Mouse (Mus musculus) forebrain, embryonic 15.5 days (tissue): ENCODE data around the gene BC049762. TPM values are rescaled to one million over a fixed set of nuclear protein-coding genes. Genes with fewer than 3 reads are reported as not detected.

Source experiments
- ATAC-seq: fragments of 200-750 bp; cut with Nextera tagmentation; replicated peaks from 2 replicates; pipeline ENCODE4 v1.8.0; 2017; ENCODE audit warnings: mild to moderate bottlenecking, moderate TSS enrichment, moderate library complexity
- H3K27ac ChIP-seq: fragments of 300-500 bp; sonication (generic); replicated peaks from 2 replicates; pipeline ENCODE4 v1.5.1; 2015; ENCODE audit warnings: mild to moderate bottlenecking, inconsistent platforms
- H3K27me3 ChIP-seq: fragments of 300-500 bp; sonication (generic); 2 replicates; pipeline ENCODE4 v1.6.1; 2015; ENCODE audit warnings: inconsistent platforms
- H3K36me3 ChIP-seq: fragments of 300-500 bp; sonication (generic); 2 replicates; pipeline ENCODE4 v1.6.1; 2015; ENCODE audit warnings: mild to moderate bottlenecking, inconsistent platforms
- H3K4me1 ChIP-seq: fragments of 300-500 bp; sonication (generic); 2 replicates; pipeline ENCODE4 v1.6.1; 2015; ENCODE audit warnings: inconsistent platforms
- H3K4me2 ChIP-seq: fragments of 300-500 bp; sonication (generic); replicated peaks from 2 replicates; pipeline ENCODE4 v1.6.1; 2015; ENCODE audit warnings: mild to moderate bottlenecking, inconsistent platforms
- H3K4me3 ChIP-seq: fragments of 300-500 bp; sonication (generic); 2 replicates; pipeline ENCODE4 v1.5.1; 2015; ENCODE audit warnings: mild to moderate bottlenecking, inconsistent platforms
- H3K9ac ChIP-seq: fragments of 300-500 bp; sonication (generic); replicated peaks from 2 replicates; pipeline ENCODE4 v1.6.1; 2015; ENCODE audit warnings: mild to moderate bottlenecking, inconsistent platforms
- H3K9me3 ChIP-seq: fragments of 300-500 bp; sonication (generic); 2 replicates; pipeline ENCODE4 v1.6.1; 2016; ENCODE audit warnings: inconsistent platforms
- WGBS: fragments of 180-500 bp; shearing (Covaris S2); methylation state at CpG from one replicate; pipeline ENCODE4 v1.1.7; 2015; ENCODE audit warnings: mixed read lengths; 5-methylcytosine and 5-hydroxymethylcytosine counted together
- polyA plus RNA-seq: library from polyadenylated mRNA; unstranded; fragments of >200 nt; fragmentation: Nextera tagmentation; extraction: Ambion mirVana; gene quantifications from 2 replicates; pipeline ENCODE4 v1.2.1, GENCODE M21; 2015

The BC049762 gene
- polyA plus RNA-seq, 1 experiment from 2014 or later, result 0.33 TPM

DNA sequence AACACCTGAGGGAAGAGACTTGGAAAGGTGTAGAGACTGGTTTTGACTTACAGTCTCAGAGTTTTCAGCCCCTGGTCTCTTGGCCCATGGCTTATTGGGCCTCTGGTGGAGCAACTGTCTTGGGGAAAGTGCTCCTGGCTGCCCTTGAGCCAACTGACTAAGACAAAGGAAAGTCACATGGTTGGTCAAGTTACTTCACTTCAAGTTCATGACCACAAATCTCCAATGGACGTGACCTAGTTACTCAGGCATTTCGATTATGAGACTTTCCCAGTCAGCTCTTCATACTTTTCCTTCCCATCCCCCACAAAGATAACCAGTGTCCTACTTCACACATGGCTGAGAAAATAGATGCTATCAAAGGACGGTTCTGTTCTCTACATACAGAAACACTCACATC lies 55.1 kb downstream of the BC049762 start:
- no peaks in the 10 kb centered on the region for H3K4me1 ChIP-seq
- no peak overlapping the region for H3K27ac ChIP-seq
- H3K36me3 ChIP-seq, result no peaks in the 10 kb centered on the region
- H3K27me3 ChIP-seq, result no peaks in the 10 kb centered on the region
- 89% methylated on average over 3 of the region's 3 CpGs for WGBS
- no peak overlapping the region for H3K4me2 ChIP-seq
- H3K9ac ChIP-seq, result no peak overlapping the region
- no peaks in the 10 kb centered on the region for H3K9me3 ChIP-seq
- no peak for ATAC-seq
- H3K4me3 ChIP-seq, result no peak overlapping the region

Other genes with a start within 250 kb of the BC049762 start
- not detected in 2 replicates for gene Olfr54, start 248.8 kb downstream of the BC049762 start, polyA plus RNA-seq
- not detected in 2 replicates for gene Olfr1375, start 214.9 kb downstream of the BC049762 start, polyA plus RNA-seq
- 12.3 and 12.5 TPM in 2 replicates for gene Zfp354a, start 203.8 kb downstream of the BC049762 start, polyA plus RNA-seq
- gene Gm12569, start 42.6 kb downstream of the BC049762 start, polyA plus RNA-seq, result not detected in 2 replicates
- 153 and 164 TPM in 2 replicates for gene Clk4, start 1.3 kb downstream of the BC049762 start, polyA plus RNA-seq
- gene Col23a1, start 26.9 kb upstream of the BC049762 start, polyA plus RNA-seq, result 3.3 and 4.1 TPM in 2 replicates